Mouse (Mus musculus) E14TG2a.4 (cell line): ENCODE measurements around the gene Etnk1.

Experiments used
- CTCF ChIP-seq: conservative IDR thresholded peaks from 2 replicates; pipeline ENCODE4 v1.5.1; 2014; ENCODE audit warnings: low read length
- NANOG ChIP-seq: IDR thresholded peaks from 2 replicates; pipeline ENCODE4 v1.6.1; 2014; ENCODE audit warnings: borderline replicate concordance, low read length, mixed read lengths
- POU5F1 ChIP-seq: IDR thresholded peaks from 2 replicates; pipeline ENCODE4 v1.6.1; 2014; ENCODE audit warnings: low read length, borderline replicate concordance

GRCm38 (mm10) chr6:143229906-143230305 lies 62.9 kb downstream of the Etnk1 start:
- TF ChIP-seq CTCF (no peak), POU5F1 (no peak), NANOG (no peak)
